Mouse (Mus musculus): ENCODE results near the gene Mtg1.
"Not testable (repeated sequence)": the region's sequence is repeated elsewhere in the genome, so short reads cannot be mapped to it uniquely, and the experiment has no call there.

Gene Mtg1

DNA sequence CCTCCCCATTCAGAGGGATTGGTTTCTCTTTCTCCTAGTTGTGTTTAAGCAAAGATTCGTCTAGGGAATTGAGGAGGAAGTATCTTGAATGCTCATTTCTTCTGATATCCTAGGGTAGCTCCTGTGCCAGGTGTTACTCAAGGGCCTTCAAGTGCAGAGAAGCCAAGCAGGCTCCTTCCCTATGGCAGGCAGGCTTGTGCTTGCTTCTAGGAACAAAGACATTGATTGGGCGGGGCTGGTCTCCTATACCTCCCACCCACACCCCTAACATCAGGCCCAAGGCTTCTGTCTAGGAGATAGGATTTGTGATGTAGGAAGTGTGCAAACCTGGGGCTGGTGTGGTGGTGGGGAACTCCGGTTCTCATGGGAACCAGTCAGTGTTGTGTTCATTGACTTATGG is 10.4 kb upstream of the Mtg1 start:
- DNase-seq (ENCODE audit: low read depth, low spot score), result no peak

DNA sequence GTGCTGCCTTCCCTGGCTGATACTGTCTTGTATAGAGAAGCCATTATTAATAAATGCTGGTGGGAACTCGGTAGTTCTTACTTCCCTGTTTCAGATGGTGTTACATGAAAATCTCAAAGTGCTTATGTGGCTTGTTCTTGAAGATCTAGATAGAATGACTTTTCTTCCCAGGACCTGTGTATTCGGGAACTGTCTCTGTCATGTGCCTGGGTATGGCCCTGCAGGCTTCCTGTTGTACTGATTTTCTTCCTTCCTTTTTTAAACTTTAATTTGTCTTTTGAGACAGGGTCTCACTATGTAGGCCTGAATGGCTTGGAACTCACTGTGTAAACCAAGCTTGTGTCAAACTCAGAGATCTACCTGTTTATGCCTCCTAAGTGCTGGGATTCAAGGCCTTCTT is 9.5 kb upstream of the Mtg1 start:
- no peak for DNase-seq (ENCODE audit: low read depth, low spot score)

DNA sequence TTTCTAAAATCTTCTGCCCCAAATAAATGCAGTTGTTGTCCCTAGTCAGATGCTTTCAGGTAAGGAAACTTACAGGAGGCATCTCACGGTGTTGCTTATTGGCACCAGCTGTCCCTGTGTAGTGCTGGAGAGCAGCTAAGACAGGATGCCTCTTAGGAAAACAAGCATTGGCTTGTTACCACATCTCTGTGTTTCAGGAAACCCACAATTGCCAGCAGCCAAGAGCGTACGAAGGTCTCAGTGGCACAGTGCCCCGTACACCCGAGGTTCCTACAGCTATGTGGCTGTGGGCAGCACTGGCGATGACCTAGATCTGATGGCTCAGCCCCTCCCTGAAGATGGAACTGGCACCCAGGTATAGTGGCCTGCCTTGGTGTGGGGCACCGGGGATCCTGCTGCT is 5.2 kb upstream of the Mtg1 start:
- DNase-seq (ENCODE audit: low read depth, low spot score), result not testable (repeated sequence)

DNA sequence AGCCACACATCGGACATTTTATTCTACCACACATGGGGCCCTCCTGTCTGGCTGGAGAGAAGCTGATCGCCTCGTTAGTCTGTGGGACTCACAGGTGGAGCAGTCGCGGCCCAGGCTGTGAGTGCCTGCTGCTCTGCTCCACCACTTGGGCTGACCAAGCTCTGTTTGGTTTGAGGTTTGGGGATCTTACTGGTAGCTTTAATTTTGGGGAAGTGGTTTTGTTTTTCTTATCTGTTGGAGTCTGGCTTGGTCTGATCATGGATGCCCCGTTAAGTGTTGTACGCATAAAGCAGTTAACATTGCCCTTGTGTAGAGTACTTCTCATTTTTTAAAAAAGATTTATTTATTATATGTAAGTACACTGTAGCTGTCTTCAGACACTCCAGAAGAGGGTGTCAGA is 3.3 kb upstream of the Mtg1 start:
- DNase-seq (ENCODE audit: low read depth, low spot score), result not testable (repeated sequence)

DNA sequence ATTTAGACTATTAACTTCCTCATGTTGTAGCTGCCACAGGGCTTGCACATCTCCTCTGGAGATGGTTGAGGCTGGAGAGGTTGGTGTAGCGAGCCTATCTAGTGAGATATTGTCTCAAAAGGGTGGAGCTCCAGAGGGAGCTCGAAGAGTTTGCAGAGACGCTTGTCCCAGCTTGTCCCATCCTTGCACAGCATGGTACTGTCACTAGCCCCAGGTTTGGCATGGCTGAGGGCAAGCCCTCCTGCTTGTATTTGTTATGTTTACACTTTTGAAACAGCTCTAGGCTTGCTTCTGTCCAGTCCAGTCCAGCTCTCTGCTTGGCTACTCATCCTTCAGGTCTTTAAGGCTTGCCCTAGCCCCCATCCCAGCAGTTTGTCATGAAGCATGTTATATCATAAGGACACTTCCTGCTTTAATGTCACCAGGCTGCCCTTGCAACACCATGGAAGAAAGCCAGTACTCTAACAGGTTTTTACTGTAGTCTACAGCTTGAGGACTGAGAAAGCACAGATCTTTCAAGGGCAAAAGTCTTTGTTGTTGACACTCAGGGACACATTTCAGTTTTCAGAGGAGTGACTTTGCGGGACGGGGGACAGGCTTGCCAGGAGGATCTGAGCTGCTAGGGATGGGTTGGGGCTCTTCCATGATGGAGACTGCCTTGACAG is 2.1 kb upstream of the Mtg1 start:
- no peak for DNase-seq (ENCODE audit: low read depth, low spot score)

DNA sequence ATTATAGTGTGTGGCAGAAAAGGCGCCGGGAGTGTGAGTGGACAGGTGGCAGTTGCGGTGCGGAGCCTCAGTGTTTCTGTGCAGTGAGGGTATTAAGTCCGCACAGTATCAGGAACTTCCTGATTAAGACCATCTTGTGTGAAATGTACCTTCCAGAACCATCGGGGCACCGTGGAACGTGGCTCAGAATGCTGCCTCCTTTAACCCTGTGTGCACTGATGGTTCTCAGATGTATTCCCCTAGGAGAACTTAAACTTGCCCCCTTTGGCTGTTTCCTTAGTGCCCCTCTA is 602 bp downstream of the Mtg1 start:
- no peak for DNase-seq (ENCODE audit: low read depth, low spot score)

DNA sequence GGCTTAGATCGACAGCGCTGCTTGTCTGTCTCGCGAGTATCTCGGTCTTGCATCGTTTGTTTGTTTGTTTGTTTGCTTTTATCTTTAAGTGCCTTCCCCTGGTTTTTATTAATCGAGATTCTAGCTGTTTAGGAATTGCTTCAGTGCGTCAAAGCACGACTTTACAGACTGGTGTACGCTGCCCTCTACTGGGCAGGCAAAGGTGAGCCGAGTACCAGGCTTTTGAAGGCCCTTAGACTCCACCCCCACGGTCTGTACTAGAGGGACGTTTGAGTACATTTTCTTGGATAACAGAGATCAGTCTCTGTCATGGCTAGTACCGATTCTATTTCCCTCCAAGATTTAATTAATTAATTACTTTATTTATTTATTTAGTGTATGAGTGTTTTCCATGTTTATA is 4.0 kb downstream of the Mtg1 start:
- peak; percentile 40 for DNase-seq (ENCODE audit: low read depth, low spot score)

DNA sequence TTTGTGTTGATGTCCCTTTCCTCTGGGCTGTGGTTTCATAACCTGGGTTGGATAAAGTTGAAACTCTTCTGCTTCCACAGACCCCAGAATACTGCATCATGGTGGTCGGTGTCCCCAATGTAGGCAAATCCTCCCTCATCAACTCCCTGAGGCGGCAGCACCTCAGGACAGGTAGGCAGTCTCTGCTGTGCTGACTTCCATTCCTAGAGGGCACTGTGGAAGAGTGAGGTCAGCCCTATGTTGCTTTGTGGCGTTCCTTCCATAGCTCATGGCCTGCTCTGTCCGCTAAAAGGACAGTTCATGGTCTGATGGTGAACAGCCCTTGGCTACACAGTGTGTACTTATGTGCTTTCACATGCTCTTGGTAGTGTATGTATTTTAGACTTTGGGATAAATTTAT is 7.2 kb downstream of the Mtg1 start:
- DNase-seq (ENCODE audit: low read depth, low spot score), result no peak

DNA sequence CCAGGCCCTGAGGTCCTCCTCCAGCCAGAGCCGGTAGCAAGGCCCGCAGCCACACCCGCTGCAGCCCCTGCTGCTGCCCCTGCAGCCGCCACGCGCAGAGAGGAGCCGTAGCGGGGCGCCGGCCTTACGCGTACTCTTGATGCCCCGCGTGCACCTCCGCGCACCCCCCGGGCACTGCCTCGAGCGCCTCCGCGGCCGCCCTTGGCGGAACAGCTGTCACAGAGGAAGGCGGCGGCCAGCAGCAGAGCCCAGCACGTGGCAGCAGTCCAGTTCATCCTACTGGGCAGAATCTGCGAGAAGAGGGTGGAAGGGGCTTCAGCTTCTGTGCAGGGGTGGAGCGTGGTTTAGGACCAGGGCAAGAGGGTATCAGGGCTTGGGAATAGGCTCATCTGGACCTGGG is 16.0 kb downstream of the Mtg1 start:
- DNase-seq (ENCODE audit: low read depth, low spot score), result no peak

DNA sequence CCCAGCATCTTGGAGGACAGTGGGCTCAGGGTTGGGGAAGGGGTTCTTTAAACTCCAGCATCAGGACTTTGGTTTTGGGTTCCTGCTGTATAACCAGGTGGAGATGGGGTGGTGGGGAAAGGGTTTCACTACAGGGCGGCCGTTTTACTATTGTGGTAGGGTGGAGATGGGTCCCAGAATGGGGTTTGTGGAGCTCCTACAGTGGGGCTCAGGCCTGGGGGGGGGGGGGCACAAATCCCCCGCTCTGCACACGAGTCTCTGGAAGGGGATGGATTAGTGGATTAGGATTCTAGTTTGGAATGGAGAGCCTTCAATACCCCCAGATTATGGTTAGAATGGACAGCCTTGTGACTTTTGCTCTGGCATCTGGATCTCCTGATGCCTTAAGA is 16.5 kb downstream of the Mtg1 start:
- no peak for DNase-seq (ENCODE audit: low read depth, low spot score)

DNA sequence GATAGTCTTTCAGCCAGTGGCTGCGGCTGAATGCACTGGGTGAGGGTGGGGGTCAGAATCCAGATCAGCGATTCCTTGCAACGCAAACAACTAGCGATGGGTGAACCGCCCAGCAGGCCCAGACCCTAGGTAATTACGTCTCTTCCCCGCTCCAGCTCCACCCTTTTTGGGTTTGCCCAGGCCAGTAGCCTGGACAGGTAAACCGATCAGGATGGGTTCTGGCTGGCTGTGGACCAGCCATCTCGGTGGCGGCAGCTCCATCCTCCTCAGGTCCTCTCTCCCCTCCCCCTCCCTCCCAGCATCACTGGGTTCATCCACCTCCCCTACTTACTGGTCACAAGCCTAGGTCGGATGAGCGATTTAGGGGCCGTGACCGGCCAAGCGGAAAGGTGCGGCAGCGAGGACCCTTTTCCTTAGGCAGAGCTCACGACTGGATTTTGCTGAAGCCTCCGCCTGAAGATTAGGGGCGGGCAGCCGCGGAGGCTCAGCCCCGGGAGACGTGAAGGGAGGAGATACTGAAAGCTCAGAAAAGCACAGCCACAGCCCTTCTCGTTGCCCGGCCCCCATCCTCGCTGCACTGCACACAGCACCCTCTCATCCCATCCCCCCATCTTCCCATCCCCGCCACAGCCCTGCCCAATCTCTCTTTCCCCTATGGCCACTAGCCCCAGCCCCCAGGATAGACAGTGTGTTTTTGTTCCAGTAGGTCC is 17.0 kb downstream of the Mtg1 start, which contains the start of gene Sprn:
Sprn (minus strand) TSS at position 660 of the 710 bp plus-strand sequence.
- no peak for DNase-seq (ENCODE audit: low read depth, low spot score)

DNA sequence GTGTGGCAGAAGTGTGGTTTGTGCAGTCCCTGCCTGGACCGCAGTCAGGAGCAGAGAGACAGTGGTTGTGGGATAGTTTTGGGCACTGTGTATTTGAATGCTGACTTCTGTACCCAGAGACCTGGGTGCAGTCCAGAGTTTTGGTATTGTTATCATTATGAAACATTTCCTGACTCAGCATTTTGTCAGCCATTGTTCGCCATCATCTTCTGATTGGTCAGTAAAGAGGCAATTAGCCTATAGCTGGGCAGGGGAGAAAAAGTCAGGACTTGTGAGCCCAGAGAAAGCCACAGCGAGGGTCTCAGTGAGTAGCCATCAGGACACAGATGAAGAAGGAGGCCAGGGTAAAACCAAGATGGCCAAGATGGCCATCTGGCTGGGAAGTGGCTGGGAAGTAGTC is 23.0 kb downstream of the Mtg1 start:
- DNase-seq (ENCODE audit: low read depth, low spot score), result no peak

DNA sequence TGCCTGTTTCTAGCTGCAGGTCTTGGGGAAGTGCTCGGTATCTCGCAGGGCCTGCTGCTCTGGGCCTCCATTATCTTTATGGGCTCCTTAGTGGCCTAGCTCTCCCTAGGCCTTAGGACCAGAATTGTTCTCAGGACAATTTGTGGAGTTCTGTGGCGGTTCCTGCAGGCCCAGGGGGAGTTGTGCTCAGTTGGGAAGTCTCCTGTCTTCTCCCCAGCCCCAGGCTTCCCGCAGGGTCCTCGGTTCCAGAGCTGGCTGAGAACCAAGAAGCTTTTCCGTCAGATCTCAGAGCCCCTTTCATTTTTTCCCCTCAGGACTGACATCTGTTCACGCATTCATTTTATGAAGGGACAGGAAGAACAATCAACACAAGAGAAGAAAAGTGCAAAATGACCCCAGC is 27.3 kb downstream of the Mtg1 start, which contains the start of gene Olfr522:
Olfr522 (minus strand) TSS at position 101 of the 400 bp plus-strand sequence.
- no peak for DNase-seq (ENCODE audit: low read depth, low spot score)

DNA sequence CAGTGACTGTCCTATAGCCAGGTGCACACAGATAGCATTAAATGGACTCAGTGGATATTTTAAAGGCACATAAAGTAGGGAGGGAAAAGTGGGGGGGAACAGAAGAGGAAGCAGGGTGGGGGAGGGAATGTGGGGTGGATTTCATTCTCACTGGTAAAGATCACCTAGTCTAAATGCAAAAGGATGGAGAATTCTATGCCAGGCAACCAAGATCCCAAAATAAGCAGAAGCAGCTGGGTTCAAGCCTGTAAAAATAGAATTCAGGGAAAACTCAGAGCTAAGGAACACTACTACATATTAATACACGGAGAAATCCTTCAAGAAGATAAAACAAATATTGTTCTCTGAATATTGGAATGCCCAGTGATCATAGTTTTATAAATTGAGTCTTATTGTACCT is 30.6 kb downstream of the Mtg1 start:
- no peak for DNase-seq (ENCODE audit: low read depth, low spot score)

DNA sequence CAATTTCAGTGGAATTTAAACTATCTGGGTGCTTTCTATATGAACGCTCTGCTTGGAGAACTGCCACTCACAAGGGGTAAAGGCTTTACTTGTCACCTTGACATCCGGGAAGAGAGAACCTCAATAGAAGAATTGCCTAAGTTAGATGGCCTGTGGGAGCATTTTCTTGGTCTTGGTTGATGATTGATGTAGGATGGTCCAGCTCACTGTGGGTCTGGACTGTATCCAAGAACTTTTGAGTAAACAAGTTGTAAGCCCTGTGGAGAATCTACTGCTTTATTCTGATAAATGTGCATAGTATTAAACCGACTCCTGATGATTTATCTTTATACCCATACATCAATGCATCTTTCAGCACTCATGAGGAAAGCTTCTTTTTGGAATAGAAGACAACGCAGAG is 32.0 kb downstream of the Mtg1 start:
- DNase-seq (ENCODE audit: low read depth, low spot score), result no peak

DNA sequence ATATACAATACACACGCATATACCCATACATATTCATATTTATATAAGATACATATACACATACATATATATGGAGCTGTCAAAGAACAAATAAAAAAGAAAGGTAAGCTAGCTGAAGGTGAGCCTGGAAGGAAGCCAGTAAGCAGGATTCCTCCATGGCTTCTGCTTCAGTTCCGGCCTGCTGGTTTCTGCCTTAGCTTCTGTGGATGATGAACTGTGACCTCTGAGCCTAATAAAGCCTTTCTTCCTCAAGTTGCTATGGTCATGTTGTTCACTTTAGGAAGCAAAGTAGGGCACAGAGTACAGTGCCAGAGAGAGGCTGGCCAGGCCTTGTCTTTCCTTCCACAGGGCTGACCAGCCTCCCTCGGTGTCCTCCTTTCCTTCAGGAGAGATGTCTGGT is 33.5 kb downstream of the Mtg1 start:
- no peak for DNase-seq (ENCODE audit: low read depth, low spot score)

DNA sequence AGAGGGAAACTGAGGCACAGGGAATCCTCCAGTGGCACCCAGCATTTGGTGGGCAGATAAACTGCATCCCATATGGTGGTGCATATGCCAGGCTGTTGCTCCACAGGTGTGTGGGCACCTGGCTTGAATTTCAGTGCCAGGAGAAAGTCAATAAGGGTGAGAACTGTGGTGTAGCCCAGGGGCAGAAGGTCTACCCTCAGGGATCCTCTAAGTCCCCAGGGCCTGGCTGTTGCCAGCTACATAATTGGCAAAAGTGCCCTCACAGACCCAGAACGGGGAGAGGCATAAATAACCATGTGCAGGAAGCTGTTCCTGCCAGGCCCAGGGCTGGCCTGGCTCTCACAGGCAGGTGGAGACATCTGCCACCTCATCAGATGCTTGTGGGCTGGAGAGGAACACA is 35.6 kb downstream of the Mtg1 start, which contains the start of gene Olfr523:
Olfr523 (plus strand) TSS at position 282 of the 400 bp plus-strand sequence.
- no peak for DNase-seq (ENCODE audit: low read depth, low spot score)

DNA sequence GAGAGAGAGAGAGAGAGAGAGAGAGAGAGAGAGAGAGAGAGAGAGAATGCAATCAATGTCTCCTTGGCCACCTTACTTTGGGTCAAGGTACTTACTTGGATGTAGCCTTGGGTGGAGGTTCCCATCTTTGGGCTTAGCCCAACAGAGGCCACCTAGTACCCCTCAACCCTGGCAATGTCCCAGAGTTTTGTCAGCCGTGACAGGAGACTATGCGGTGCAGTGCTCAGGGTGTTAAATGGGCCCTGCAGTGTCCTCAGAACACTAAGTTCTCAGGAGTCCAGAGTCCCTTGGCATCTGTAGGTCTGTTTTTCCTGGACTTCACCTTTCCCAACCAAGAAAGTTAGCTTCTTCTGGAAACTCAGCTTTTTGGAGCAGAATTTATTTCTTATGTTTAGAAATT is 41.8 kb downstream of the Mtg1 start:
- no peak for DNase-seq (ENCODE audit: low read depth, low spot score)

DNA sequence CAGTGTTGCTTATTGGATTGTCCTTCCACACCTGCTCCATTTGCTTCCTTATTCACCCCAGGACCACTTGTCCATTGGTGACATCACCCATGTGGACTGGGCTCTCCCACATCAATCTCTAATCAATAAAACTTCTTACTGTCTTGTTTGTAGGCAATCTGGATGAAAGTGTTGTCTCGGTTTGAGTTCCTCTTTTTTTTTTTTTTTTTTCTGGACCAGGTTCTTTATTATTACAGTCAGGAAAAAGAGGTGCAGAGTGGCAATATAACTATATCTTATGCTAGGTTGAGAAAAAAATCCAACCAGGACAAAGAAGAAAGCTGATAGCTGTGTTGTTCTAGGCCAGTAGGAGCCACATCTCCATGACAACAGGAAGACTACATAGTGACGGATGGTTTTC is 43.3 kb downstream of the Mtg1 start:
- DNase-seq (ENCODE audit: low read depth, low spot score), result no peak

DNA sequence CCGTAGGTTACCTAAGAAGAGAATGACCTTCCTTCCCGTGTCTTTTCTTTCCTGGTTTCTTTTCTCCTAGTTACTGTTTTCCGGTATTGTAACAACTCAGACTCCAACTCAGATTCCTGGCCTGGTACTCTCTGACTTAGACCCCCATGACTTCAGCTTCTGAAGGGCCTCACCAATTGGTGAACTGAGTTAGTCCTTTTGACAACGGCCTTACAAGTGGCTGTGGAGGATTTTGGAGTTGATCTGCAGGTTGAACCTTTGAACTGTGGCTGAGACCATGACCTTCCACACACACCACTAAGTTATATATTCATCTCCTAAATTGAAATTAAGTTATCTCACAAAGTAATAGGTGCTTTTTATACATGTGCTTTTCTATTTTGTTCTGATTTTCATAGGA is 46.8 kb downstream of the Mtg1 start:
- DNase-seq (ENCODE audit: low read depth, low spot score), result no peak

DNA sequence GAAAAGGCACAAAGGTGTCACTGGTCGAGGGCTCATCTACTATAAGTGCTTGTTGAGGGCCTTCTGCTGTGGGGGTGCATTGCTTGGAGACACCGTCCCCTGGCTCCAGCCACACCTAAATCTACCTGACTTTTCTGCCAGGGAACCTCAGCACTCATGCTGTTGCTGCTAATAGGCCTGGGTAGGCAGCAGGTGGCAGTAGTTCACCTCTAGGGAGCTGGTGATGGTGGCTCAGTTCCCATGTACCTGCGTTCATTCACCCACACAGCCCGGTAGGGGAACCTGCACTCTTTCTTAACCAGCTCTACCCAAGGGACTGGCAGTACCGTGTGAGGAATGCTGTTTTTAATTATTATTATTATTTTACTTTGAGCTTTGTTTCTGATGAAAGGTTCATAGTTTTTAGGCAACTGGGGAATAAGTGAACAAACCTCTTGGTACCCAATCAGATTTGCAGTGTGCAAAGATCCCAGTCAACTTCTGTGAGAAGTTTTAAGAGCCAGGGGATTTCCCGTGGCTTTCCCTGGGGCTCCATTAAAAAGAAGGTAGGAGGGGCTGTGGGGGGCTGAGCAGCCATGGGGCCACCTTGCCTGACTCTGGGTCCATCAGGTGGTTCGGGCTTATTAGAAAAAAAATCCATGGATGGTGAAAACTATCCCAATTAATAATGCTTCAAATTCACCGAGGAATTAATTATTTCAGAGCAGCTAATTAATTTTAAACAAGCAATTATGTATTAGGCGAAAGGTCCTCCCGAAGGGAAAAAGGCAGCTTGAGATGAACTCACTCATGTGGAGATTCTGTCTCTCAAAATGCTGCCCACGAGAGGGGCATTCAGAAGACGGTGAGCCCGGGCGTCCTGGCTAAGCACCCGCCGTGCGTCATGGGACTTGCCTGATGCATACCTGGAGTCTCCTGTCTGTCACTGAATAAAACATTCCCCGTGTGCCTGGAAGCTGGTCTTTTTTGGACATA is 49.6 kb downstream of the Mtg1 start:
- DNase-seq (ENCODE audit: low read depth, low spot score), result no peak

DNA sequence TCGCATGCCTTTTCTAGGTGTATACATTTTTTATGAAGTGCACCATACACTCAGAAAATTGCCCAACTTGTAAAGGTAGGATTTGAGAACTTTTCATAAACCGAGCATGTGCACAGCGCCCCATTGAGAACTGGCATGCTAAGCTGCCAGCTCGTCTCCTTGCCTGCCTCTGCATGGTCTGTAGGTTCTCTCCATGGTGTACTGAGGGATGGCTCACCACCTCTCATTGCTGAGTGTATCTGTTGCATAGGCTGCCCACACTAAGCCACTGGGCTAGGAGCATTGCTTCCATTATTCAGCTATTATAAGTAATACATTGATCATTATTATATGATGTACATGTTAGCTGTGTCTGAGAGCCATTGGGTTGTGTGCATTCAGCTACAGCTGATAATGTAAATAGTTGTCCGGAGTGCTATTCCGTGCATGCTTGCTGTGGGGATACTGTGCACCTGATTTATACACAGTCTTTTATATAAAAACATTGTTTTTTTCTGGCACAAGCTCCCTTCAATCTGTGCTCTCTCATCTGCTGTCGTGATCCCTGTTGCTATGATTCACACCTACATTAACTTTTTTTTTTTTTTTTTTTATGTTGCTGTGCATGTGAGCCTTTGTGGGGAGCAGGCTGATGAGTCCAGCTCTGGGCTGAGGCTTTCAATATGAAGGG is 50.5 kb downstream of the Mtg1 start:
- DNase-seq (ENCODE audit: low read depth, low spot score), result no peak

Measured in embryo, embryonic 11.5 days (tissue).